Mouse (Mus musculus) adrenal gland, postnatal 10 days (tissue): ENCODE results near the gene Olfr930. TPM values are rescaled to one million over a fixed set of nuclear protein-coding genes. Genes with fewer than 3 reads are reported as not detected.

Experiments
- DNase-seq: peaks from one replicate; pipeline ENCODE4 v3.0.0; 2021; ENCODE audit warnings: mixed read lengths
- long read RNA-seq, 2 experiments: library from polyadenylated mRNA; stranded (forward); transcript quantifications; one replicate each; pipeline ENCODE4 v2.0.0; 2021
- total RNA-seq, 2 experiments: library from RNA; stranded (reverse); gene quantifications; 2 replicates each; pipeline ENCODE4 v1.2.3; 2021

Olfr930 gene
- total RNA-seq: not detected
- long read RNA-seq, experiment 1: 0 reads
- long read RNA-seq, experiment 2: 0 reads

- no peak for DNase-seq
Observed at GRCm38 (mm10) chr9:38929509-38929908, at the start of gene Olfr930. Gene Olfr930 (plus strand): TSS chr9:38929809.

GRCm38 (mm10) chr9:38953401-38954123 is 24.0 kb downstream of the Olfr930 start:
- DNase-seq: peak; percentile 30

GRCm38 (mm10) chr9:38954124-38954416 is 24.5 kb downstream of the Olfr930 start:
- no peak for DNase-seq

- no peak for DNase-seq
Observed at GRCm38 (mm10) chr9:38972013-38972412, 42.4 kb downstream of the Olfr930 start, which contains the start of gene Olfr933. Gene Olfr933 (plus strand): TSS chr9:38972313.

Other genes starting within 250 kb of the Olfr930 start
- not detected for gene Olfr919, start 226.1 kb upstream of the Olfr930 start, total RNA-seq
- 10 to 100 TPM; 33.2 to 37.9 TPM for gene Vwa5a, start 211.5 kb upstream of the Olfr930 start, total RNA-seq
- under 1 TPM; 0.09 to 0.30 TPM for gene Olfr920, start 177.5 kb upstream of the Olfr930 start, total RNA-seq
- gene Olfr921, start 156.7 kb upstream of the Olfr930 start, total RNA-seq: not detected
- not detected for gene Olfr922, start 115.2 kb upstream of the Olfr930 start, total RNA-seq
- not detected for gene Olfr923, start 103.3 kb upstream of the Olfr930 start, total RNA-seq
- not detected for gene Olfr924, start 85.4 kb upstream of the Olfr930 start, total RNA-seq
- gene Olfr26, start 74.7 kb upstream of the Olfr930 start, total RNA-seq: not detected
- gene Olfr926, start 52.7 kb upstream of the Olfr930 start, total RNA-seq: not detected
- under 1 TPM in 1 of 2 experiments, not detected in 1; 0.09 TPM for gene Olfr933, start 42.5 kb downstream of the Olfr930 start, total RNA-seq
- gene Olfr934, start 58.5 kb downstream of the Olfr930 start, total RNA-seq: not detected
- not detected for gene Olfr935, start 69.9 kb downstream of the Olfr930 start, total RNA-seq
- gene Olfr146, start 93.6 kb downstream of the Olfr930 start, total RNA-seq: not detected
- not detected for gene Olfr937, start 135.1 kb downstream of the Olfr930 start, total RNA-seq
- gene Olfr938, start 149.1 kb downstream of the Olfr930 start, total RNA-seq: not detected
- gene Olfr27, start 198.3 kb downstream of the Olfr930 start, total RNA-seq: not detected
- not detected for gene Olfr943, start 236.5 kb downstream of the Olfr930 start, total RNA-seq